Comparison of ENCODE assay signal across 8 mouse cellular contexts in genomic region chr4:141962811-141963685, GRCm38 (mm10). TPM values are rescaled to one million over a fixed set of nuclear protein-coding genes. Genes with fewer than 3 reads are reported as not detected.
A peak's percentile ranks its signal among the peaks of the same experiment; 100 is the strongest.
DNase-seq lines count a peak whose midpoint lies in the region; ATAC-seq and TF ChIP-seq lines count a peak whose summit lies in the region.

No protein-coding gene starts in this region.

- no peak overlapping the region for H3K4me3 ChIP-seq in cerebellum, adult 2 months (replicated peaks; ENCODE audit: insufficient read depth, low read depth, low read length)
- H3K4me3 ChIP-seq in forebrain, embryonic 16.5 days (replicated peaks; ENCODE audit: low read length), result no peak overlapping the region
- no peak overlapping the region for H3K4me3 ChIP-seq in kidney, embryonic 14.5 days (ENCODE audit: low read length)
- H3K4me3 ChIP-seq in lung, postnatal 0 days (ENCODE audit: low read depth, low read length), result no peak overlapping the region
- H3K4me3 ChIP-seq in small intestine, adult 2 months (ENCODE audit: low read depth, low read length), result no peak overlapping the region

- TF ChIP-seq EP300 in lung, postnatal 0 days (IDR thresholded peaks at IDR 0.05), result no peak

- no peak for TF ChIP-seq POLR2A in cerebellum, adult 2 months (IDR thresholded peaks at IDR 0.05; ENCODE audit: borderline replicate concordance, insufficient read depth, low read length)
- TF ChIP-seq POLR2A in small intestine, adult 2 months (IDR thresholded peaks at IDR 0.05; ENCODE audit: low read depth, low read length), result no peak

- H3K27ac ChIP-seq in cerebellum, adult 2 months (ENCODE audit: insufficient read depth, low read length), result no peak overlapping the region
- no peak overlapping the region for H3K27ac ChIP-seq in forebrain, embryonic 16.5 days (ENCODE audit: low read length)
- H3K27ac ChIP-seq in kidney, embryonic 14.5 days (ENCODE audit: low read depth, low read length), result no peak overlapping the region
- no peak overlapping the region for H3K27ac ChIP-seq in lung, postnatal 0 days (ENCODE audit: low read length)
- no peak overlapping the region for H3K27ac ChIP-seq in small intestine, adult 2 months (ENCODE audit: insufficient read depth, low read depth, low read length)

- ATAC-seq in forebrain, embryonic 16.5 days, result no peak
- ATAC-seq in kidney, embryonic 14.5 days (ENCODE audit: low FRiP score, low TSS enrichment), result no peak; the same call in 1 of the 2 replicates
- no peak for ATAC-seq in lung, postnatal 0 days

- H3K9me3 ChIP-seq in forebrain, embryonic 16.5 days (ENCODE audit: control insufficient read depth, low read length), result no peaks in the 10 kb centered on the region; the same call in 1 of the 2 replicates
- peaks cover 7% of the 10 kb centered on the region; the same call in 1 of the 2 replicates for H3K9me3 ChIP-seq in kidney, embryonic 14.5 days (ENCODE audit: control insufficient read depth, low read length)
- no peaks in the 10 kb centered on the region for H3K9me3 ChIP-seq in lung, postnatal 0 days (ENCODE audit: low read length)

- 19% methylated on average over 23 of the region's 23 CpGs for WGBS in cerebellum, adult 2 months
- WGBS in forebrain, embryonic 16.5 days, result 9% methylated on average over 23 of the region's 23 CpGs
- WGBS in kidney, embryonic 14.5 days, result 9% methylated on average over 23 of the region's 23 CpGs
- 13% methylated on average over 23 of the region's 23 CpGs for WGBS in lung, postnatal 0 days
- WGBS in small intestine, adult 2 months, result 17% methylated on average over 23 of the region's 23 CpGs

- DNase-seq in cerebellum, adult 2 months, result peak; percentile 17 to 40
- DNase-seq in cerebellum, adult 11 months, result no peak
- peak; percentile 49 for DNase-seq in urinary bladder, postnatal 14 days (ENCODE audit: low spot score)
- DNase-seq in urinary bladder, adult 2 months (ENCODE audit: low spot score), result no peak
- DNase-seq in lung, postnatal 0 days (ENCODE audit: low spot score), result peak; percentile 31

- H3K9ac ChIP-seq in forebrain, embryonic 16.5 days (replicated peaks; ENCODE audit: low read depth, low read length), result no peak overlapping the region
- H3K9ac ChIP-seq in kidney, embryonic 14.5 days (ENCODE audit: low read depth, low read length), result 0 out of 2 replicates have a peak overlapping the region, but pooled peaks have one; percentile 23
- no peak overlapping the region for H3K9ac ChIP-seq in lung, postnatal 0 days (replicated peaks; ENCODE audit: low read depth)

- H3K4me1 ChIP-seq in cerebellum, adult 2 months (ENCODE audit: control insufficient read depth, insufficient read depth, low read length), result no peaks in the 10 kb centered on the region
- peaks cover 7% of the 10 kb centered on the region for H3K4me1 ChIP-seq in forebrain, embryonic 16.5 days (replicated peaks; ENCODE audit: control insufficient read depth, insufficient read depth, low read length)
- H3K4me1 ChIP-seq in kidney, embryonic 14.5 days (ENCODE audit: control insufficient read depth, insufficient read depth, low read length), result peaks cover 1% of the 10 kb centered on the region; the same call in 1 of the 2 replicates
- no peaks in the 10 kb centered on the region for H3K4me1 ChIP-seq in lung, postnatal 0 days (ENCODE audit: insufficient read depth, low read depth, low read length)
- H3K4me1 ChIP-seq in small intestine, adult 2 months (ENCODE audit: control insufficient read depth, insufficient read depth, insufficient read length, low read length), result peaks cover 8% of the 10 kb centered on the region

- no peaks in the 10 kb centered on the region for H3K36me3 ChIP-seq in forebrain, embryonic 16.5 days (ENCODE audit: control insufficient read depth, insufficient read depth)
- H3K36me3 ChIP-seq in kidney, embryonic 14.5 days (ENCODE audit: control insufficient read depth, insufficient read depth, low read length), result no peaks in the 10 kb centered on the region
- no peaks in the 10 kb centered on the region for H3K36me3 ChIP-seq in lung, postnatal 0 days (ENCODE audit: insufficient read depth, low read length)
- no peaks in the 10 kb centered on the region for H3K36me3 ChIP-seq in small intestine, adult 2 months (ENCODE audit: control insufficient read depth, insufficient read depth, low read length)

- H3K4me2 ChIP-seq in forebrain, embryonic 16.5 days (ENCODE audit: low read length), result peak overlapping the region; percentile 7; the same call in 1 of the 2 replicates
- H3K4me2 ChIP-seq in kidney, embryonic 14.5 days (replicated peaks; ENCODE audit: low read depth, low read length), result no peak overlapping the region; the same call in 1 of the 2 replicates
- H3K4me2 ChIP-seq in lung, postnatal 0 days (replicated peaks; ENCODE audit: low read depth, low read length), result no peak overlapping the region

- H3K27me3 ChIP-seq in cerebellum, adult 2 months (ENCODE audit: control insufficient read depth, insufficient read depth, low read length), result no peaks in the 10 kb centered on the region
- H3K27me3 ChIP-seq in forebrain, embryonic 16.5 days (replicated peaks; ENCODE audit: control insufficient read depth, insufficient read depth, low read length), result 0 out of 2 replicates have a peak, but pooled peaks cover 2% of the 10 kb centered on the region
- no peaks in the 10 kb centered on the region for H3K27me3 ChIP-seq in kidney, embryonic 14.5 days (ENCODE audit: control insufficient read depth, insufficient read depth, low read length)
- H3K27me3 ChIP-seq in lung, postnatal 0 days (replicated peaks; ENCODE audit: insufficient read depth, low read length), result no peaks in the 10 kb centered on the region
- no peaks in the 10 kb centered on the region for H3K27me3 ChIP-seq in small intestine, adult 2 months (ENCODE audit: control insufficient read depth, insufficient read depth, low read length)

- peak; percentile 63 for TF ChIP-seq CTCF in cerebellum, adult 2 months (IDR thresholded peaks at IDR 0.05; ENCODE audit: borderline replicate concordance, insufficient read depth, low read depth, low read length)
- peak; percentile 76 for TF ChIP-seq CTCF in lung, postnatal 0 days (IDR thresholded peaks at IDR 0.05)
- TF ChIP-seq CTCF in small intestine, adult 2 months (IDR thresholded peaks at IDR 0.05; ENCODE audit: extremely low read depth, insufficient read length, insufficient replicate concordance, low read depth, low read length), result peak; percentile 74; the same call in 1 of the 2 replicates

RNA-seq across cellular contexts. Expression of gene Fhad1, which starts 51.8 kb away (rescaled TPM):
- 2.1 and 3.4 TPM in 2 replicates for polyA plus RNA-seq in cerebellum, adult 2 months (2012; rRNA removed)
- 0.95 and 1.3 TPM in 2 replicates for polyA plus RNA-seq in urinary bladder, adult 2 months (2012; rRNA removed)
- 1.6 and 1.8 TPM in 2 replicates for polyA plus RNA-seq in forebrain, embryonic 16.5 days (2015; fragmentation: Nextera tagmentation; extraction: Ambion mirVana)
- 0.15 and 0.60 TPM in 2 replicates for polyA plus RNA-seq in kidney, embryonic 14.5 days (2014; fragmentation: Nextera tagmentation; extraction: Ambion mirVana)
- polyA plus RNA-seq in lung, postnatal 0 days (2015; fragmentation: Nextera tagmentation; extraction: Ambion mirVana), result 6.5 and 8.3 TPM in 2 replicates
- polyA plus RNA-seq in small intestine, adult 2 months (2012; rRNA removed), result 0.03 and 0.05 TPM in 2 replicates

Comparison
In these comparisons a context has a peak if more than half of its experiments do, and no peak if none do; other contexts are left out.
1. DNase-seq: peak in cerebellum, adult 2 months (2 of 2), urinary bladder, postnatal 14 days (single experiment) and lung, postnatal 0 days (single experiment); none in cerebellum, adult 11 months (single experiment) and urinary bladder, adult 2 months (single experiment).
2. Peak in every context shown above with its lines, with median percentiles within 50 percentile points of each other: CTCF ChIP-seq.